Mouse (Mus musculus) forebrain, embryonic 14.5 days (tissue): ENCODE measurements around the gene Olfr1037. TPM values are rescaled to one million over a fixed set of nuclear protein-coding genes. Genes with fewer than 3 reads are reported as not detected.
"Not testable (repeated sequence)": the region's sequence is repeated elsewhere in the genome, so short reads cannot be mapped to it uniquely, and the experiment has no call there.

Experiments
- ATAC-seq: fragments of 200-750 bp; cut with Nextera tagmentation; 2 replicates; pipeline ENCODE4 v1.8.0; 2017; ENCODE audit warnings: mild to moderate bottlenecking, moderate library complexity
- DNase-seq: peaks from one replicate; pipeline ENCODE4 v3.0.0-alpha.2; 2015; ENCODE audit warnings: low spot score
- H3K27ac ChIP-seq: fragments of 300-500 bp; sonication (generic); 2 replicates; pipeline ENCODE4 v1.5.1; 2014; ENCODE audit warnings: low read depth, mild to moderate bottlenecking, control low read depth, low read length, moderate library complexity
- H3K27me3 ChIP-seq: fragments of 300-500 bp; sonication (generic); replicated peaks from 2 replicates; pipeline ENCODE4 v1.6.1; 2014; ENCODE audit warnings: low read length, control low read depth, mixed read lengths; ENCODE audit not compliant: control insufficient read depth, insufficient read depth
- H3K36me3 ChIP-seq: fragments of 300-500 bp; sonication (generic); 2 replicates; pipeline ENCODE4 v1.6.1; 2014; ENCODE audit warnings: low read length, control low read depth; ENCODE audit not compliant: control insufficient read depth, insufficient read depth
- H3K4me1 ChIP-seq: fragments of 300-500 bp; sonication (generic); 2 replicates; pipeline ENCODE4 v1.6.1; 2014; ENCODE audit warnings: antibody characterized with exemption, low read length, control low read depth; ENCODE audit not compliant: control insufficient read depth, insufficient read depth
- H3K4me2 ChIP-seq: fragments of 300-500 bp; sonication (generic); 2 replicates; pipeline ENCODE4 v1.6.1; 2014; ENCODE audit warnings: mild to moderate bottlenecking, control low read depth, low read length
- H3K4me3 ChIP-seq: fragments of 300-500 bp; sonication (generic); 2 replicates; pipeline ENCODE4 v1.5.1; 2014; ENCODE audit warnings: low read depth, low read length, control low read depth
- H3K9ac ChIP-seq: fragments of 300-500 bp; sonication (generic); 2 replicates; pipeline ENCODE4 v1.6.1; 2014; ENCODE audit warnings: mild to moderate bottlenecking, low read length, control low read depth, moderate library complexity
- H3K9me3 ChIP-seq: fragments of 300-500 bp; sonication (generic); replicated peaks from 2 replicates; pipeline ENCODE4 v1.6.1; 2016; ENCODE audit warnings: low read length, control low read depth, mixed read lengths; ENCODE audit not compliant: control insufficient read depth
- WGBS: fragments of 180-500 bp; shearing (Covaris S2); extraction: QIAGEN DNeasy Blood & Tissue Kit; methylation state at CpG from one replicate; pipeline ENCODE4 v1.1.7; 2014; 5-methylcytosine and 5-hydroxymethylcytosine counted together
- polyA plus RNA-seq: library from polyadenylated mRNA; unstranded; fragments of >200 nt; fragmentation: Nextera tagmentation; extraction: Ambion mirVana; gene quantifications from 2 replicates; pipeline ENCODE4 v1.2.1, GENCODE M21; 2014

Gene Olfr1037
- not detected in 2 replicates for polyA plus RNA-seq

DNA sequence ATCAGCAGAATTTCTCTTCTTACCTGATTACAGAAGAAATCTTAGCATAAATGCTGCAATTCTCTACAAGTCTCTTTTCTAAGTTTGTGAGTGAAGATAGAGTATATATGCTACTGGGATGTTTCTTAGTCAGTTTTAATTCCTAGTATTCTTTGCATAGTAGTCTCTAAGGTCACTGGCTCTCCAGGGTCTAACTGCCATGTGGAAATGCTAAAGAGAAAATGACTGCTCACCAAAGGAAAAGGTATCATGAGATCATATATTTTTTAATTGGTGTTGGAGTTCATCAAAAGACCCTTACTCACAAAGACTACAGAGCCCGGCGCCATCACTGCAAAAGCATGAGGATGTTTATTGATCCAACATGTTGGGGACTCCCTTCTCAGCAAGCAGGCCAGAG, at the start of gene Olfr1037:
TSS of gene Olfr1037 (minus strand) at position 101 of the 400 bp plus-strand sequence.
- Histone ChIP-seq H3K9me3 (no peaks in the 10 kb centered on the region), H3K27ac (no peak within 1 kb of the TSS), H3K4me1 (no peaks in the 10 kb centered on the region), H3K4me3 (no peak within 1 kb of the TSS), H3K9ac (no peak within 1 kb of the TSS), H3K4me2 (no peak within 1 kb of the TSS), H3K36me3 (no peaks in the 10 kb centered on the region), H3K27me3 (no peaks in the 10 kb centered on the region)
- DNase-seq: no peak
- WGBS: 99% methylated on average over 2 of the region's 2 CpGs
- no peak for ATAC-seq

DNA sequence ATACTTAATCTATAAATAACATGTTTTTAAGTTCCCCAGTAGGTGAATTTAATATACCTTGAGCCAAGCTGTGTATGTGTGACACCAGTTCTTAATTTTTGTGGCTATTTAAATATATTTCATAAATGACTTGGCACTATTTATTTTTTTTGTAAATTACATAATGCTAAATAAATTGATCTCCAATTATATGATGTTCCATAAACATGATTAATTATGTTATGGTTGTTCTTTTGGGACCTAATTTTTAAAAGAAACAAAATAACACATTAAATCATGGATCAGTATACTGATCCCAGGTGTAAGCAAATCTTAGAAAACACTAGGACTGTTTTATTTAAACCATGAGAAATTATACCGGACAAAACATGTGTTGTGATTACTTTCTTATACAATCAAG, 48.6 kb upstream of the Olfr1037 start, which contains the start of gene Olfr1039:
TSS of gene Olfr1039 (minus strand) at position 101 of the 400 bp plus-strand sequence.
- no peak within 1 kb of the TSS for H3K9ac ChIP-seq
- no peaks in the 10 kb centered on the region for H3K4me1 ChIP-seq
- ATAC-seq (no peak), DNase-seq (no peak)
- no peak within 1 kb of the TSS for H3K4me3 ChIP-seq
- 93% methylated on average over 1 of the region's 1 CpGs for WGBS
- H3K36me3 ChIP-seq: no peaks in the 10 kb centered on the region
- no peaks in the 10 kb centered on the region for H3K27me3 ChIP-seq
- H3K4me2 ChIP-seq: no peak within 1 kb of the TSS
- no peaks in the 10 kb centered on the region for H3K9me3 ChIP-seq
- no peak within 1 kb of the TSS for H3K27ac ChIP-seq

DNA sequence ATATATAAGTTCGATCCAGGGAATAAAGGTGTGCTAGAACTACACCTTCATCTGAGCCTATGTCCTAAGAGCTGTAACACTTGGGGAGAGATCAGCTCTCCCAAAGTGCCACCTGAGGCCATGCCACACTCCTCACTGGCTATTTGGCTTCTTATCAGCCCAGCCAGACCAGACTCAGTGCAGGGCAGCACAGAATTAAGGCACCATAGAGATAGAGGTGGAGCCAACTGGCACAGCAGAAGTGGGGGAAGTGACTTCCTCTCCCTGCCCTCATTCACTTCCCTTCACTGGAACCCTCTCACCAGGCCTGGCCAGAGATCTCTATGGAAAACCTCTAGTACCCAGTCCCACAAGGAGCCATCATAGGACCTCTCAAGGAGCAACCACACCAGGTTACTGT, 6.7 kb downstream of the Olfr1037 start:
- not testable (repeated sequence) for H3K27ac ChIP-seq, DNase-seq, H3K9ac ChIP-seq, H3K9me3 ChIP-seq, H3K27me3 ChIP-seq, H3K4me1 ChIP-seq, ATAC-seq, H3K36me3 ChIP-seq, H3K4me2 ChIP-seq, H3K4me3 ChIP-seq
- WGBS: 84% methylated on average over 1 of the region's 1 CpGs

DNA sequence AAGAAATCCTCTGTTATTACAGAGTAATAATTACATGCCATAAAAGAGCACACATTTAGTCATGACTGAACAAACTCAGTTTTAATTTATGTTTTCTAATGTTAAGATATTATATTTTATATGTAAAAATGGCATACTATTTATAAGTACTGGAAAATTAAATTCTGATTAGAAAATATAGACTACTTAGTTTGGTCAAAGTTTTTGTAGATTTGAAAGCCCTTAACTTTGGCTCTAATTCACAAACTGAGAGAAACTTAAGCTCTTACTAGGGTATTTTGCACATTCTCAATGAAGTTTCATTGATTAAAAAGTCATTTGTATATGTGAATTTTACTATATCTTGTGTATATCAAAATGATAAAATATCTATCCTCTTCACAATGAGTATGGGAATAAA, 13.5 kb downstream of the Olfr1037 start, which contains the start of gene Olfr1036:
TSS of gene Olfr1036 (plus strand) at position 301 of the 400 bp plus-strand sequence.
- not testable (repeated sequence) for H3K4me2 ChIP-seq, H3K36me3 ChIP-seq, H3K27ac ChIP-seq, H3K27me3 ChIP-seq, H3K4me1 ChIP-seq, DNase-seq, H3K9me3 ChIP-seq, H3K9ac ChIP-seq, ATAC-seq, H3K4me3 ChIP-seq

DNA sequence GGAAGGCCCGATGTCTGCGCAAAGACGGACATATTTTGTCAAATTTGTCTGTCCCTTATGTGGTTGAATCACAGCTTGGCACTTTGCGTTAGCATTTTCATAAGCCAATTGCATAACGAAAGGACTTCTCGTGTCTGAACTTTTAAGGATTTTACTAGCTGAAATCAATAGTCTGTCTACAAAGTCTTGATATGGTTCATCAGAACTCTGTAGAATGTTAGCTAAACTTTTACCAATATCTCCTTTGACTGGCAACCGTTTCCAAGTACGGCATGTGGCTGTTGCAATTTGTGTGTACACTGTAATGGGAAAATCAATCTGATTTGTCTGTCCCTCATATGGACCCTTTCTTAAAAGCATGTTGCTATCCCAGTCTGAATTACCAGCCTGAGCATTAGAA, 17.0 kb downstream of the Olfr1037 start:
- no peaks in the 10 kb centered on the region for H3K9me3 ChIP-seq
- 96% methylated on average over 8 of the region's 8 CpGs for WGBS
- no peaks in the 10 kb centered on the region for H3K36me3 ChIP-seq
- no peak overlapping the region for H3K27ac ChIP-seq
- DNase-seq: no peak
- no peak overlapping the region for H3K4me3 ChIP-seq
- H3K4me1 ChIP-seq: no peaks in the 10 kb centered on the region
- no peak for ATAC-seq
- no peak overlapping the region for H3K4me2 ChIP-seq
- no peaks in the 10 kb centered on the region for H3K27me3 ChIP-seq
- H3K9ac ChIP-seq: no peak overlapping the region

DNA sequence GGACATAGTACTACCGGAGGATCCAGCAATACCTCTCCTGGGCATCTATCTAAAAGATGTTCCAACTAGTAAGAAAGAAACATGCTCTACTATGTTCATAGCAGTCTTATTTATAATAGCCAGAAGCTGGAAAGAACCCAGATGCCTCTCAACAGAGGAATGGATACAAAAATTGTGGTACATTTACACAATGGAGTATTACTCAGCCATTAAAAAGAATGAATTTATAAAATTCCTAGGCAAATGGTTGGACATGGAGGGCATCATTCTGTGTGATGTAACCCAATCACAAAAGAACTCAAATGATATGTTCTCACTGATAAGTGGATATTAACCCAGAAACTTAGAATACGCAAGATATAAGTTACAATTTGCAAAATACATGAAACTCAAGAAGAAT, 23.4 kb downstream of the Olfr1037 start:
- DNase-seq, ATAC-seq, H3K27me3 ChIP-seq, H3K36me3 ChIP-seq, H3K4me3 ChIP-seq, H3K9me3 ChIP-seq, H3K27ac ChIP-seq, H3K4me1 ChIP-seq, H3K9ac ChIP-seq, H3K4me2 ChIP-seq: not testable (repeated sequence)
- 96% methylated on average over 2 of the region's 2 CpGs for WGBS

DNA sequence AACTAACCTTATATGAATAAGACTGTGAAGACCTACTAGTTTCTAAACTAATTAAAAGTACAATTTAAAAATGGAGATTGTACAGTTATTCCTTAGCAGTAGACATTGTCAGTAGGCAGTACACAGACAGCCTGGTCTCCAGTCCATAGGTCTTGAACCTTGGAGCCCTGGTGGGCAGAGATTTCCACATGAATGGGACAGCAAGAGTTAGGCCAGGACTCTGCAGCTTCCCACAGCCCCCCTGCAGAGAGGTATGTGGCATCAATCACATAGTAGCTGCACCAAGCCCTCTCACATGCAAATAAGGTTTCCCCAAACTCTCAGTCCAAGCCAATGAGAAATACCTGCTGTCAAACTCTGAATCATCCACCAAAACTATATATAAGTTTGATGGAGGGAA, 36.4 kb downstream of the Olfr1037 start:
- not testable (repeated sequence) for ATAC-seq, H3K9me3 ChIP-seq, DNase-seq, H3K9ac ChIP-seq, H3K4me2 ChIP-seq, H3K36me3 ChIP-seq, H3K4me3 ChIP-seq, H3K4me1 ChIP-seq, H3K27me3 ChIP-seq, H3K27ac ChIP-seq

DNA sequence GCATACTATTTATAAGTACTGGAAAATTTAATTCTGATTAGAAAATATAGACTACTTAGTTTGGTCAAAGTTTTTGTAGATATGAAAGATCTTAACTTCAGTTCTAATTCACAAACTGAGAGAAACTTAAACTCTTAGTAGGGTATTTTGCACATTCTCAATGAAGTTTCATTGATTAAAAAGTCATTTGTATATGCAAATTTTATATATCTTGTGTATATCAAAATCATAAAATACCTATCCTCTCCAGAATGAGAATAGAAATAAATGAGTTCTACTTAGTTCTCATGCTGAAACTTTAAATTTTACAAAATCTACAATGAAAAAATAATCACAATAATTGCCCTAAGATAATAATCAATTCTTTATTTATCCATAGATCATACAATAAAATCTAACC, 41.6 kb downstream of the Olfr1037 start, which contains the start of gene Olfr1034:
TSS of gene Olfr1034 (plus strand) at position 301 of the 400 bp plus-strand sequence.
- Histone ChIP-seq H3K4me2 (no peak within 1 kb of the TSS), H3K9me3 (no peaks in the 10 kb centered on the region), H3K9ac (no peak within 1 kb of the TSS), H3K4me1 (no peaks in the 10 kb centered on the region), H3K27me3 (no peaks in the 10 kb centered on the region), H3K27ac (no peak within 1 kb of the TSS), H3K36me3 (no peaks in the 10 kb centered on the region), H3K4me3 (no peak within 1 kb of the TSS)
- DNase-seq (no peak), ATAC-seq (no peak)
